Mouse (Mus musculus) heart, embryonic 13.5 days (tissue): Measurements from ENCODE around the gene Ttc7b. TPM values are rescaled to one million over a fixed set of nuclear protein-coding genes. Genes with fewer than 3 reads are reported as not detected.

Source experiments
- ATAC-seq: fragments of 200-750 bp; cut with Nextera tagmentation; 2 replicates; pipeline ENCODE4 v1.8.0; 2017; ENCODE audit warnings: moderate TSS enrichment; ENCODE audit not compliant: insufficient number of reproducible peaks, low FRiP score, low TSS enrichment; ENCODE audit errors: extremely low read depth
- H3K27ac ChIP-seq: fragments of 300-500 bp; sonication (generic); replicated peaks from 2 replicates; pipeline ENCODE4 v1.5.1; 2015; ENCODE audit warnings: moderate library complexity, mild to moderate bottlenecking, inconsistent platforms
- H3K27me3 ChIP-seq: fragments of 300-500 bp; sonication (generic); replicated peaks from 2 replicates; pipeline ENCODE4 v1.6.1; 2015; ENCODE audit warnings: mild to moderate bottlenecking, inconsistent platforms
- H3K36me3 ChIP-seq: fragments of 300-500 bp; sonication (generic); 2 replicates; pipeline ENCODE4 v1.6.1; 2015; ENCODE audit warnings: mild to moderate bottlenecking, inconsistent platforms
- H3K4me1 ChIP-seq: fragments of 300-500 bp; sonication (generic); 2 replicates; pipeline ENCODE4 v1.6.1; 2015; ENCODE audit warnings: inconsistent platforms
- H3K4me2 ChIP-seq: fragments of 300-500 bp; sonication (generic); 2 replicates; pipeline ENCODE4 v1.6.1; 2015; ENCODE audit warnings: inconsistent platforms, mild to moderate bottlenecking, moderate library complexity
- H3K4me3 ChIP-seq: fragments of 300-500 bp; sonication (generic); 2 replicates; pipeline ENCODE4 v1.5.1; 2015; ENCODE audit warnings: moderate library complexity, mild to moderate bottlenecking, inconsistent platforms
- H3K9ac ChIP-seq: fragments of 300-500 bp; sonication (generic); 2 replicates; pipeline ENCODE4 v1.6.1; 2015; ENCODE audit warnings: inconsistent platforms, mild to moderate bottlenecking, moderate library complexity
- H3K9me3 ChIP-seq: fragments of 300-500 bp; sonication (generic); 2 replicates; pipeline ENCODE4 v1.6.1; 2016; ENCODE audit warnings: inconsistent platforms
- WGBS: fragments of 180-500 bp; shearing (Covaris S2); methylation state at CpG from one replicate; pipeline ENCODE4 v1.1.7; 2015; ENCODE audit warnings: mixed read lengths; 5-methylcytosine and 5-hydroxymethylcytosine counted together
- polyA plus RNA-seq: library from polyadenylated mRNA; unstranded; fragments of >200 nt; fragmentation: Nextera tagmentation; extraction: Ambion mirVana; gene quantifications from 2 replicates; pipeline ENCODE4 v1.2.1, GENCODE M21; 2015

Gene Ttc7b
- polyA plus RNA-seq, 1 experiment from 2014 or later, result 6.5 TPM

DNA sequence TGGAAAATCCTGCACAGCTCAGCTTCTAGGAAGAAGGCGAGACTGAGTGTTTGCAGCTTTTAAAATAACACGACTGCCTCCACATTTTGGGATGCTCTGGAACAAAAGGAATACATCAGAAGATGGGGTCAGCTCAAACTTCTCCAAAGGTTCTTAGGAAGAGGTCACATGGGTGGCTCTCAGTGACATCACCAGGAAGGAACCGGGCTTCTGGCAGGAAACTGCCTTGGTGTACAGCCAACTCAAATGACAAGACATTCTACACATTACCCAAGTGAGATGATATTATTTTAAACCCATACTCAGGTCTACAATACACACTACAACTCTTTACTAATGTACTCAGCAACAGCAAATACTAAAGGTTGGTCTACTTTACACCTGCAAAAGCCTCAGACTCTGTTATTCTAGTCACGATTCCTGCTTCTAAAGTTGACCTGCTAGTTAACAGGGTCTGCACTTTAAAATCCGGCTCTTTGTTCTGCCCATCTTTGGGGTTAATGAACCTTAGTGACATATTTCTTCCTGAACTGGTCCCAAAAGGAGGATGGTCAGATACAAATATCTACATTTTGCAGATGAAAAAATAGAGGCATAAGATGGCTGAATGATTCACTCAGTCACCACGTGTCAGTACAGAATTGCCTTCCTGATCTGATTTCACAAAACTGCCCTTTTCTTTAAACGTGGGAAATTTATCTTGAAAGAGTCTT is 18.0 kb upstream of the Ttc7b start:
- Histone ChIP-seq H3K9ac (no peak overlapping the region), H3K27ac (peak overlapping the region; percentile 54), H3K9me3 (no peaks in the 10 kb centered on the region), H3K4me2 (no peak overlapping the region), H3K36me3 (no peaks in the 10 kb centered on the region), H3K4me1 (peaks cover 40% of the 10 kb centered on the region), H3K4me3 (no peak overlapping the region), H3K27me3 (no peaks in the 10 kb centered on the region)
- 48% methylated on average over 7 of the region's 7 CpGs for WGBS
- no peak for ATAC-seq

DNA sequence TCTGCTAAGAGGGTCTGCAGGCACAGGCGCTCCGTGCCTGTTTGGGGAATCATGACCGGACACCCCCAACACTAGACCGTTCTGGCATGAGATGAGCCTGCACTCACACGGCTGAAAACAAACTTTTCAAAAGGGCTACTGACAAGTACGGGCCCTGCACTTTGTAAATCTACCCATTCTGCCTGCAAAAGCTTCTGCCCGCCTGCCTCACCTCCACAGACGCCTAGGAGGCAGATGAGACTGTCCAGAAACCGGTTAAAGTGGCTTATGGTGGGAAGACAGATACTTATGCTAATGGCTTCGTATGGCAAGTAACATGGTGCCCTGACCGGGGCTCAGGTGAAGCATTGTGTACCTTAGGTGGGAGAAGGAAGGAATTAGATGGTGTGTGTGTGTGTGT is 16.5 kb upstream of the Ttc7b start:
- H3K9me3 ChIP-seq, result no peaks in the 10 kb centered on the region
- no peak for ATAC-seq
- H3K9ac ChIP-seq, result no peak overlapping the region
- H3K4me3 ChIP-seq, result no peak overlapping the region
- H3K27me3 ChIP-seq, result no peaks in the 10 kb centered on the region
- no peaks in the 10 kb centered on the region for H3K36me3 ChIP-seq
- no peak overlapping the region for H3K27ac ChIP-seq
- peaks cover 54% of the 10 kb centered on the region for H3K4me1 ChIP-seq
- H3K4me2 ChIP-seq, result no peak overlapping the region
- WGBS, result 60% methylated on average over 11 of the region's 11 CpGs

DNA sequence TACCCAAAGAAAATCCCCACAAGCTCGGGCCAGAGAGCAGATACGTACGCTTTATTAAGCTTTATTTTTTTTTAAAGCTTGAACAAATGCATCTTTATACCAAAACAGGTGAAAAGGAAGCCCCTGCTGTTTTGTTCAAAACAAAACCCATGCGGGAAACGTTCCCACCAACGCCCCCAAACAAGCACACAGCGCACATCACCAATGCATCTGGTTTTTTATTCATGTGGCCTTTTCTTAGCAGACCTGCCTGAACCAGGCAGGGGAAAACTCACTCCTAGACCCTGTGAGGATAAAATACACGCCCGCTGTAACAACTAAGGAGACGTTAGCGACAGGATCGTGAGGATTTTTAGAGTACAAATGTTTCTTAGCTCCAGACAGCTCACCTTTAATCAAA is 14.4 kb upstream of the Ttc7b start:
- ATAC-seq, result no peak
- Histone ChIP-seq H3K4me1 (peaks cover 58% of the 10 kb centered on the region), H3K27me3 (no peaks in the 10 kb centered on the region), H3K36me3 (no peaks in the 10 kb centered on the region), H3K4me2 (no peak overlapping the region), H3K9me3 (no peaks in the 10 kb centered on the region), H3K9ac (no peak overlapping the region), H3K4me3 (no peak overlapping the region), H3K27ac (0 out of 2 replicates have a peak overlapping the region, but pooled peaks have one; percentile 74)
- 81% methylated on average over 12 of the region's 12 CpGs for WGBS

DNA sequence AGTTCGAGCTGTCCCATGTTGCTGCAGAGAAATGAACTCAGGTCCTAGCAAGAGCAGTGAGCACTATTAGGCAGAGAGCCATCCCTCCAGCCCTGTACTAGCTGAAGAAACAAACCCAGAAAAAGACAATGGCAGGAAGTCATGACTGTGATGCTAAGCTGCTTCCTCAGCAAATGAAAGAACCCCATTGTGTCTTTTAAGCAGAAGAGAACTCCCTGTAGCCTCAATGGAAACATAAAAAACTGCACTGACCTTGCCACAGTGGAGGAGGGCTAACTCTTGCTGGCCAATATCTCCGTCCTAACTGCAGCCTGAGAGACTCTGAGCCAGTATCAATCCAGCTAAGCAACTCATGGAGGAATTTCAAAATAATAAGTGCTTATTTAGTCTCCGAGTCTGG is 13.4 kb upstream of the Ttc7b start:
- H3K36me3 ChIP-seq, result no peaks in the 10 kb centered on the region
- no peak for ATAC-seq
- no peak overlapping the region for H3K9ac ChIP-seq
- H3K9me3 ChIP-seq, result no peaks in the 10 kb centered on the region
- peak overlapping the region; percentile 74 for H3K27ac ChIP-seq
- no peak overlapping the region for H3K4me3 ChIP-seq
- H3K4me1 ChIP-seq, result peaks cover 64% of the 10 kb centered on the region
- no peaks in the 10 kb centered on the region for H3K27me3 ChIP-seq
- H3K4me2 ChIP-seq, result no peak overlapping the region
- WGBS, result 48% methylated on average over 3 of the region's 3 CpGs

DNA sequence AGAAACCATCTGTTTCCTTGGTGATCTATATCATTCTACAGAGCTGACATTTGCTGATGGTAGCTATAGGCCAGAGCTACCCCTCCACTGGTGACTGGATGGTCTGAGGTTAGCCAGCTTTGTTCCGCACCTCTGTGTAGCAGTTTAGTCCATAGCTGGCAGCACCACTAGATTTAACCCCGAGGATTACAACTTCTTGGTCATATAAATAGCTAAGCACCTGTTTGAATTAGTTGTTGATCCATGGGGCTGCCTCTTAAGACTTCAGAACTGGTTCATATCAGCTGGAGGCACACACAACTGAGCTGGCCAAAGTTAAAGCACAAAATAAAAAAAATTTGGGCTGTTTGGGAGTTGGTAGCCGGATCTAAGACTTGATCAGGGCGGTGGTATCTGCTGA is 12.6 kb upstream of the Ttc7b start:
- 62% methylated on average over 4 of the region's 4 CpGs for WGBS
- H3K4me1 ChIP-seq, result peaks cover 64% of the 10 kb centered on the region
- H3K27me3 ChIP-seq, result no peaks in the 10 kb centered on the region

DNA sequence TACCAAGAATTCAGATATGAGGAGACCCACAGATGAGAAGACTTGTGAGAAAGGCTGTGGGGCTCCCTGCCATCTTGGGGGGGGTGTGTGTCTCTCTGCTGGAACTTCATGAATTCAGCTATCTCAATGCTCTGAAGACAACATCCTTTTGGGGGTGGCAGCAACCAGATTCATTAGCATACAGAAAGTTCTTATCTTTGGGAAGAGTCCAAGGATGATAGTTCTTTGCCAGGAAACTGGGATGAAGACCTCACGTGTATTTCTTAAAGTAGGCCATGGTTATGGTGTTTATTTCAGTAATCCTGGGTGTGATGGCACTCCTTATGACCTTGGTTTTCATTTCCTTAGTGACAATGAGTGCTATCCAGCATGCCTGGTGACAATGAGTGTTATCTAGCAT is 11.1 kb upstream of the Ttc7b start:
- 38% methylated on average over 1 of the region's 1 CpGs for WGBS
- Histone ChIP-seq H3K27ac (no peak overlapping the region), H3K4me2 (no peak overlapping the region), H3K27me3 (no peaks in the 10 kb centered on the region), H3K9ac (no peak overlapping the region), H3K4me1 (peaks cover 72% of the 10 kb centered on the region), H3K4me3 (no peak overlapping the region), H3K9me3 (no peaks in the 10 kb centered on the region), H3K36me3 (no peaks in the 10 kb centered on the region)
- ATAC-seq, result no peak

More for the DNA sequence above, 12.6 kb upstream of the Ttc7b start:
- Histone ChIP-seq H3K9ac (no peak overlapping the region), H3K4me2 (no peak overlapping the region), H3K4me3 (no peak overlapping the region), H3K9me3 (no peaks in the 10 kb centered on the region), H3K36me3 (no peaks in the 10 kb centered on the region), H3K27ac (peak overlapping the region; percentile 53; the same call in 1 of the 2 replicates)
- no peak for ATAC-seq

DNA sequence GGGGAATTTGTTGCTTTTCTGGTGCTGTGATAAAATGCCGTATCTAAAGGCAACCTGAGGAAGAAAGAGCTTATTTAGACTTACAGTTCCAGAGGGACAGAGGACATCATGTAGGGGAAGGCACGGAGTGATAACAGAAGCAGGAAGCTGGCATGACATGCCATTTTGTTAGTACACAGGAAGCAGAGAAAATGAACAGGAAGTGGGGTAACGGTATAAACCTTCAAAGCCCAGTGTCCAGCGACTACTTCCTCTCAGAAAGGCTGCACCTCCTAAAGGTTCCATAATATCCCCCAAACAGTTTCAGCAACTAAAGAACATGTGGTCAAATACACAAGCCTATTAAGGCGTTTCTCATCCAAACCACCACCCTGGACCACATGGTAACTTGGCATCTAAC is 10.2 kb upstream of the Ttc7b start:
- Histone ChIP-seq H3K36me3 (no peaks in the 10 kb centered on the region), H3K27ac (peak overlapping the region; percentile 80), H3K4me3 (no peak overlapping the region), H3K27me3 (no peaks in the 10 kb centered on the region), H3K9ac (no peak overlapping the region), H3K4me1 (peaks cover 63% of the 10 kb centered on the region), H3K9me3 (no peaks in the 10 kb centered on the region), H3K4me2 (no peak overlapping the region)
- ATAC-seq, result no peak
- WGBS, result 63% methylated on average over 5 of the region's 5 CpGs

DNA sequence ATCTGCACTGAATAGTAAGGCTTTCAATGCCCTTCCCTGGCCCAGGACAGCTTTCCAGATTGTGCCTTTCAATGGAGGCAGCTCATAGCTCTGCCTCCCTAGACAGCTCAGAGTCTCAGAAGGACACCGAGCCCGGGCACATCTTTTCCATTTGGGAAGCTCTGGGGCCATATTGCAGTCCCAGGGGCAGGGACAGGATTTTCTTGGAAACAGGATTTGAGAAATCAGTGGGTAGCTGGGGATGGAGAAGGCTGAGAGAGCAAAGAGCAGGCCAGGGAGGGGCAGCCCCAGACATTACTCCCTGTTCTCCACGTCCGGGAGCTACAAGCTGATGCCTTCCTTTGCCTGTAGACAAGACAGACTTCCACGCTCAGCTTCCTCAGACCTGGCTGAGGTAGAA is 9.0 kb upstream of the Ttc7b start:
- Histone ChIP-seq H3K36me3 (no peaks in the 10 kb centered on the region), H3K27ac (peak overlapping the region; percentile 80), H3K9me3 (no peaks in the 10 kb centered on the region), H3K27me3 (no peaks in the 10 kb centered on the region), H3K4me2 (no peak overlapping the region), H3K4me1 (peaks cover 63% of the 10 kb centered on the region), H3K9ac (peak overlapping the region; percentile 59), H3K4me3 (no peak overlapping the region)
- WGBS, result 61% methylated on average over 5 of the region's 5 CpGs
- ATAC-seq, result no peak

DNA sequence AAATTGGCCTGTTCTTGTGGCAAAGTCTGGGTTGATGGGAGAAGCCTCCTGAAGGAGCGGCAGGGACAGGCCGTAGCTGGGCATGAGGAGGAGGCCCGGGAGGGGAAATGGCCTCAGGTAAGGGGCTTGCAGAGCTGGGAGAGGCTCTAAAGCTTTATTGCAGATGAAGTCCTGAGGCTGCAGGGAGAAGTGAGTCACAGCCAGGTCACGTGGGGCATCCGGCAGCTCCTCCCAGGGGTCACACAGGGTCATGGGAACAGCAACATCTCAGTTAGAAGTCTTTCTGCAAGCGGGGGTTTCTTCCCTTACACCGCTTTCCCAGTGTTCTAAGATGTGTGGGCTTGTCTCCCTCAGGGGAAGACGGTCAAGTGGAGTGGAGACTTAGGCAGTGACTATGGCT is 8.5 kb upstream of the Ttc7b start:
- H3K9me3 ChIP-seq, result no peaks in the 10 kb centered on the region
- H3K4me2 ChIP-seq, result no peak overlapping the region
- no peak for ATAC-seq
- no peaks in the 10 kb centered on the region for H3K27me3 ChIP-seq
- H3K36me3 ChIP-seq, result no peaks in the 10 kb centered on the region
- peaks cover 58% of the 10 kb centered on the region for H3K4me1 ChIP-seq
- H3K4me3 ChIP-seq, result no peak overlapping the region
- H3K9ac ChIP-seq, result peak overlapping the region; percentile 59
- 44% methylated on average over 8 of the region's 8 CpGs for whole genome bisulfite sequencing
- peak overlapping the region; percentile 80 for H3K27ac ChIP-seq

DNA sequence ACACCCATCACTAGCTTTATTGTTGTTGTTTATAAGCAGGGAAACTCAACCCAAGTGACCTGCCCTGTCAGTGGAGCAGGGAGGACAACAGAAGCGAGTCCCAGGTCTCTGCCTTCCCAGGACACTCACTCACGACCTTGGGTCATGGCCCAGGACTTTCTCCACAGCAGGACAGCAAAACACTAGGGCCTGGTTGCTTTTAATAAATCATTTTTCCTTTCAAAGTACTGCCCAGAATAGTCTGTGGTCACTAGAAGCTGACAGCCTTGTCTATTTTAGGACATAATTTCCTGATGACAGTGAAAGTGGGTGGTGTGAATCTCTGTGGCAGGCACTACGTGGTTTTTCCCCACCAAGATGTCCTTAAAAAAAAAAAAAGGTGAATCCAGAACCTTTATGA is 7.6 kb upstream of the Ttc7b start:
- Histone ChIP-seq H3K27me3 (no peaks in the 10 kb centered on the region), H3K4me2 (peak overlapping the region; percentile 62), H3K36me3 (no peaks in the 10 kb centered on the region), H3K9me3 (no peaks in the 10 kb centered on the region), H3K27ac (peak overlapping the region; percentile 80), H3K9ac (peak overlapping the region; percentile 59), H3K4me1 (peaks cover 52% of the 10 kb centered on the region), H3K4me3 (no peak overlapping the region)
- no peak for ATAC-seq
- WGBS, result 39% methylated on average over 3 of the region's 3 CpGs

DNA sequence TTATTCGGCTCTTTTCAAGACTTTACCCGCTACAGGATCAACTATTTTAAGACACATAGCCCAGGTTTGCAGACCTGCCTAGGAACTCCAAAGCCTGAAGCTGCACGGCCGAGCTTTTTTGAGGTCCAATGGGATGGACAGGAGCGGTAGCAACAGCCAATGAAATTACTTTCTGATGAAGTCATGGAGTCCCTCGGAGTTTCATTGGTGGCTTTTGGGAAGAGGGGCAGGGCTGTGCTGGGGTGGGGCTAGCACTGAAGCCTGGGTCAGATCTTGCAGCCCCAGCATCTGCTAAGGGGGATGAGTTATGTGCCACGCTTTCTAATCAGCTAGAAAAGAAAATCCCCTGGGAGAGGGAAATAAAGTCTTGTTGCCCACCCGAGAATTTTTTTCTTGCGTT is 7.1 kb upstream of the Ttc7b start:
- peak overlapping the region; percentile 30 for H3K4me3 ChIP-seq
- peak; percentile 84 for ATAC-seq
- H3K4me1 ChIP-seq, result peaks cover 47% of the 10 kb centered on the region
- H3K27ac ChIP-seq, result peak overlapping the region; percentile 80
- H3K9me3 ChIP-seq, result no peaks in the 10 kb centered on the region
- H3K9ac ChIP-seq, result peak overlapping the region; percentile 72
- peak overlapping the region; percentile 62 for H3K4me2 ChIP-seq
- H3K36me3 ChIP-seq, result no peaks in the 10 kb centered on the region
- no peaks in the 10 kb centered on the region for H3K27me3 ChIP-seq
- WGBS, result 8% methylated on average over 9 of the region's 9 CpGs

DNA sequence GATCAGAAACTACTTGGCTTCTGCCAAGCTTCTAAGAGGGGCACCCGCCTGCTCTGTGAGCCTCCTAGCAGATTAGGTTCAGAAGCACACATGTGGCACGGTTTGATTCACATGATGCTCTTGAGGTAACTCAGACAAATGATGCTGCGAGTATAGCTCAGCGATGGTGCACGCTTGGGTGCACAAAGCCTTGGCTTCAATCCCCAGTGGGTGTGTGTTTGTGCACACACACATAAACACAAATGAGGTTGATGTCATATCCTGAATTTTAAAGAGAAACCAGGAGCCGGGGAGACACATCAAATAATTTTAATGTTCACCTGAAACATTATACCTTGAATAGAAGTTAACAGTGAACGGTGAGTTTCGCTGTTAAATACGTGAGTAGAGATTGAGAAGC is 6.6 kb upstream of the Ttc7b start:
- peak overlapping the region; percentile 30 for H3K4me3 ChIP-seq
- H3K27me3 ChIP-seq, result no peaks in the 10 kb centered on the region
- no peaks in the 10 kb centered on the region for H3K36me3 ChIP-seq
- peak overlapping the region; percentile 62 for H3K4me2 ChIP-seq
- peak overlapping the region; percentile 55 for H3K27ac ChIP-seq
- 70% methylated on average over 9 of the region's 9 CpGs for WGBS
- H3K9me3 ChIP-seq, result no peaks in the 10 kb centered on the region
- H3K9ac ChIP-seq, result peak overlapping the region; percentile 72
- ATAC-seq, result no peak
- H3K4me1 ChIP-seq, result peaks cover 42% of the 10 kb centered on the region
